Mouse (Mus musculus): ENCODE data around the gene Mndal.
"Not testable (repeated sequence)": the region's sequence is repeated elsewhere in the genome, so short reads cannot be mapped to it uniquely, and the experiment has no call there.

Mndal gene

DNA sequence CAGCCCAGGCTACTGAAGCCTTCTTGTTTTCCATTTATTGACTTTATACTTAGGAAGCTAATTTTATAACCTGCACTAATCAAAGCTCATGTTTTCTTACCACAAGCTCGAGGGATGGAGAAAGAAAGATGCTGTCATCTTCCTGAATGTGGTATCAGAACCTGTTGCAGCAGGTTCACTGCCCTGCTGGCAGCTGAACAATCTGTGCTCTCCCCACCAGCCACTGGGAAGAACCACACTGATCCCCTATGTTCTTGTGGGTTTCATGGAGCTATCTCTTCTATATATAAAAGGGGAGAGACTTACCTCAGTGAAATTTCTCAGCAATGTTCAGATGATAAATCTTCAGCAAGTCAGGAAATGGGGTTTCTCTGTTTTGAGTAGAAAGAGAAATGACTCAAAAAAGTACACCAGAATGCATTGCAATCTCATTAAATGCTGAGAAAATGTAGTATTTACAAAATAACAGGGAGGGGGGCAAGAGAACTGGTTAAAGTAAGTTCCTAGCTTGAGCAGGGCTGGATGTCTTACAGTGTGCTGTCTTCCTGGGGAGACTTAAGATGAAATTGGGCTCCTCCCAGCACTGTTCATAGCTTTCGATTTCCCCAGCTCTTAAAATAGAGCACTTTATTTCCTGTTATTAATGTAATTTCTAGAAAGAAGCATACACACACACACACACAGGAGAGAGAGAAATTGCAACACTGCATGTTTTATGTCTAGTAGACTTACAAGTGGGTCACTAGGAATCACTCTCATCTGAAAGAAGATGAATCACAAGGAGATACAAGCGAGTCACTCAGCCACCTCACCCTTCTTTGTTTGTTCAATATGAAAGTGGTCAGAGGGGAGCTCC is at the start of gene Mndal, which contains the start of gene Ifi203:
TSS of gene Mndal (minus strand) at position 568 of the 856 bp plus-strand sequence.
TSS of gene Ifi203 (minus strand) at position 749 of the 856 bp plus-strand sequence.
- not testable (repeated sequence) for DNase-seq (ENCODE audit: low spot score in 2 of 2)

GRCm38 (mm10) chr1:173982694-173983305 is 40.5 kb upstream of the Mndal start, which contains the start of gene Ifi202b:
Gene Ifi202b, minus strand, starts transcription at chr1:173982744.
- DNase-seq (ENCODE audit: low spot score in 2 of 2), result not testable (repeated sequence)

DNA sequence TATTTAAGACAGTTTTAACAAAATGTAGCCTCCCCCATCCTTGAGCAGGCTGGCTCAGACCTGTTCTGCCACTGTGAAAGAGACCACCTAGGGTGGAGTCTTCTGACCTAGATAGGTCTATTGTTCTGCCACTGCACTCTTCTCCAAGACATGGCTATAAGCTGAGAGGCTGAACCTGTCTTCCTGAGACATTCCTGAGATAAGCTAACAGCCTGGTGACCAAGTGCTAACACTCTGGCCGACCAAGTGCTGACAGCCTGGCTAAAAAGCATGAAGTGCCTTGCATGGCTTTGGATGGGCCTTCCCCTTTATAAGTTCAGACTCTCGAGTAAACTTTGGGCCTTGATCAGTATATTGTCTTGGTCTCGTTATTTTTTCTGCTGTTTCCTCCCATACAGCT is 38.7 kb upstream of the Mndal start:
- DNase-seq (ENCODE audit: low spot score in 2 of 2), result not testable (repeated sequence)

GRCm38 (mm10) chr1:173977622-173978021 is 35.3 kb upstream of the Mndal start:
- no peak for DNase-seq (ENCODE audit: low spot score in 2 of 2)

DNA sequence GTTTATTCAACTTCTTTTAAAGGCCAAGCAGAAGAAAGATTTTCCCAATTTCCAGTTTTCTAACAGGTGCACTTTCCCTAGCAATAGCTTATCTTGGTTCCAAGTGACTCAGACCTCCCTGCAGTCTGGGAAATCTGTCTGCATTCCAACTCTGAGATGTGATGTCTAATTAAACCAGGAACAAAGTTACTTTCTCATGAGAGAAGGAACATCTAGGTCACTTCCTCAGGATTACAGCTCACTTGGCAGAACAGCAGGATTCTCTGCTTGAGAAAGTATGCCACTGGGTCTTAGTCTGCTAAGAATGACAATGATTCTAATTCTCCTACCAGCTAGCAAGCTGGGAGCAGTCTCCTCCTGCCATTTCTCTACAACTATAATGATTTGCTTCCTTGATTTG is 30.8 kb upstream of the Mndal start:
- no peak for DNase-seq (ENCODE audit: low spot score in 2 of 2)

GRCm38 (mm10) chr1:173961491-173961890 is 19.2 kb upstream of the Mndal start:
- not testable (repeated sequence) for DNase-seq (ENCODE audit: low spot score in 2 of 2)

GRCm38 (mm10) chr1:173959998-173960397 is 17.7 kb upstream of the Mndal start:
- not testable (repeated sequence) for DNase-seq (ENCODE audit: low spot score in 2 of 2)

DNA sequence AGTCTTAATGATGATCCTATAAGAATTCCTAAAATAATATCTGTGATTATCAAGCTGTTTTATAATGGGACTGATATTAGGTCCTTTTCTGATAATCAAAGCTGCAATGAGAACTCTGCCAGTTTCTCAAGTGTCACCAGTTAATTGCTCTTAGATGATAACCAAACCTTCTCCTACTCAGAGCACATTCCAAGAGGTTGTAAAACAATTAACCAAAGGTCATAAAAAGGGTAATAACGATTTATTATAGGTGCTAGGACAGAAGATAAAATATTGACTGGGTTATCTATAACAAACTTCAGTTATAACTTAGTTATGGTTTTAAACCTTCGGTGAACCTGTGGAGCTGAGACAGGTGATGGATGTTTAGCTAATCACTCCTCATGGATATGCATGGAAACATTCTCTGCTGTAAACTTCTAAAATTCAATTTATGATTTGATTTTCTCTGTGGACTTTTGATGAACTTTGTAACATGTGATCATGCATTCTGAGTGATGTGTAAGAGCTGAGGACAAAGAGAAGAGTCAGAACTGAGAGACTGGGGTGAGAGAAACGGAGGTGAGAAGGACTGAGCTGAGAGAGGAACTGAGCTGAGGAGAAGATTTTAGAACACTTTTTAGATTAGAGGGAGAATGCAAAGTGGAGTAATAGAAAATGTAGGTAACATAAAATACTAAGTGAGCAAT is 13.7 kb upstream of the Mndal start:
- DNase-seq (ENCODE audit: low spot score in 2 of 2), result not testable (repeated sequence)

- DNase-seq (ENCODE audit: low spot score in 2 of 2), result no peak
Measured at GRCm38 (mm10) chr1:173955071-173955796, 12.9 kb upstream of the Mndal start.

DNA sequence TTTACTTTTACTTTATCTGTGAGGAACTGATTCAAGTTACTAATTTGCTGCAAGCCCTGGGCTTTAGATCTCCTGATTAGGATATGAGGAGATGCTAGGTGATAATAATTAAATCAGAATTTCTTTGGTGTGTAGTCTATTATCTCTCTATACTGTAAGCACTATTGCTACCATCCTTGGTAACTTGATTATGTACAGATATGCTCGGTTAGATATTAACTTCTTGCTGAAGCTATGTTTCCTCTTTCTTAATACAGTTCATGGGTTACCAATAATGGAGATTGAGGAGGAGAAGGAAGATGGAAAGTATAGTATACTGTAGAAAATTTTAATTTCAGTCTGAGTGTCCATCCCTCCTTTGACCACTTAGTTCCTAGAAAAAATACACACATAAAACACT is 11.3 kb upstream of the Mndal start:
- no peak for DNase-seq (ENCODE audit: low spot score in 2 of 2)

DNA sequence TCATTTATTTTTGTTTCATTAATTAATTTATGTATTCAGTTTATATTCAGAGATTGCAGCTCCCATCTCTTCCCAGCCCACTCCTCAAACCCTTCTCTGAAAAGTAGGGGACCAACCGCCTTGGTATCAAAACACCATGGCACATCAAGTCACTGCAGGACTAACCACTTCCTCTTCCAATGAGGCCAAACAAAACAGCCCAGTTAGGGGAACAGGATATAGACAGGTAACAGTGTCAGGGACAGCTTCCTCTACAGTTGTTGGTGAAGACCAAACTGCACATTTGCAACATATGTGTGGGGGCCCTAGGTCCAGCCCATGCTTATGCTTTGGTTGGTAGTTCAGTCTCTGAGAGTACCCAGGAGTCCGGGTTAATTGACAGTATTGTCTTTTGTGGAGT is 6.8 kb upstream of the Mndal start:
- not testable (repeated sequence) for DNase-seq (ENCODE audit: low spot score in 2 of 2)

- not testable (repeated sequence) for DNase-seq (ENCODE audit: low spot score in 2 of 2)
Measured at GRCm38 (mm10) chr1:173942780-173943066, 432 bp upstream of the Mndal start.

DNA sequence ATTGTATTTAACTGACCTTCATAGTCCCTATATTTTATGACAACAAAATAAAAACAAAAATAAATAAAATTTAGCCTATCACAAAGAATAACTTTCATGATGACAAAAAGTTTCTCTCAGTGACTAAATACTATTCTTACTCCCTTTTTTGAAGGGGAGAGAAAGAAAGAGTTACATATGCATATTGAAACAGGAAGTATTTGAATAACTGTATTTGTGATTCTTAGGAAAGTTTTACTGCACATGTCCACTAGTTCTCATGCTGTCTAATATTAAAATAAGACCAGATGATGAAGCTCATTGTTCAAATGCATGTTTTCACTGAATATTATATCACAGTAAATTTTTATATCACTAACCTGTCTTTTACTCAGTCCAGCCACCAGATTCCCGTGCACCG is 769 bp downstream of the Mndal start:
- not testable (repeated sequence) for DNase-seq (ENCODE audit: low spot score in 2 of 2)

GRCm38 (mm10) chr1:173919279-173919678 is 23.0 kb downstream of the Mndal start:
- DNase-seq (ENCODE audit: low spot score in 2 of 2), result not testable (repeated sequence)

DNA sequence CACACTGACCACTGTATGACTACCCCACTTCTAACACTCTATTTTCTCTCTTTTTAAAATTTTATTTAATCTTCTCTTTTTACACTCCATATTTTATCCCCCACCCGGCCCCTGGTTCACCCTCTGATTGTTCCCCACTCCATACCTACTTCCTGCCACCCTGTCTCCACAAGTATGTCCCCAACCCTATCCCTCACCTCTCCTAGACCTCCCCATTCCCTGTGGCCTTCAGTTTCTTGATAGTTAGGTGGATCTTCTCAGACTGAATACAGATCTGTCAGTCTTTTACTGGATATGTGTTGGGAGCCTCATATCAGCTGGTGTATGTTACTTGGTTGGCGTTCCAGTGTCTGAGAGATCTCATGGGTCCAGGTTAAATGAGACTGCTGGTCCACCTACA is 27.7 kb downstream of the Mndal start:
- DNase-seq (ENCODE audit: low spot score in 2 of 2), result no peak

GRCm38 (mm10) chr1:173913256-173913791 is 29.0 kb downstream of the Mndal start:
- not testable (repeated sequence) for DNase-seq (ENCODE audit: low spot score in 2 of 2)

GRCm38 (mm10) chr1:173912548-173913255 is 29.6 kb downstream of the Mndal start, which contains the start of gene Ifi211:
Gene Ifi211, minus strand, starts transcription at chr1:173913046.
- DNase-seq (ENCODE audit: low spot score in 2 of 2), result not testable (repeated sequence)

DNA sequence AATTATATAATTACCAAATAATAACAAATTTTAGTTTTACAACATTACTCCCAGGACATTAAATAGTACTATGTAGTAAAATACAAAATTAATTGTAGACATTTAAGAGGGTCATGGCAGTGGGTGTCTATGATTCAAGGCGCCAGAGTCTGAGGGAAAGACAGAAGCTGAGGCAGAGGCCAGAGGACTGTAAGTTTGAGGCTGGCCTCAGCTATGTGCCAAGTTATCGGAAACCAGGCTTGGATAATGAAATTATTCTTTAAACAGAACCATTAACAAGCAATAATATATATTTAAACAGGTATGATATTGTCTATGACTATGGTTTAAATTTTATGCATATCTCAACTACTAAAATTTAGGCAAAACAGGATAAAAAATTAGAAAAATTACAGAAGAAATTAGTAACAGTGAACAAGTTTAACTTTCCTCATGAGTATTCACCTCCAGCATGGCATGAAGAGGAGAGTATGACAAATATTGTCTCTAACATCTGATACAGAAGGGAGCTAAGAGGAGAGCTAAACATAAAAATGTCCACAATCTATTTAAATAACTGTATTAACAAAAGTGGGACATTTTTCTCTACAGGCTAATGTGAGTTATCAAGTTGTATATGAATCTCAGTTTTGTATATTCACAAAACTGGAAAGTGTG is 30.4 kb downstream of the Mndal start:
- DNase-seq (ENCODE audit: low spot score in 2 of 2), result no peak

- DNase-seq (ENCODE audit: low spot score in 2 of 2), result not testable (repeated sequence)
Measured at GRCm38 (mm10) chr1:173908390-173908789, 33.9 kb downstream of the Mndal start.

DNA sequence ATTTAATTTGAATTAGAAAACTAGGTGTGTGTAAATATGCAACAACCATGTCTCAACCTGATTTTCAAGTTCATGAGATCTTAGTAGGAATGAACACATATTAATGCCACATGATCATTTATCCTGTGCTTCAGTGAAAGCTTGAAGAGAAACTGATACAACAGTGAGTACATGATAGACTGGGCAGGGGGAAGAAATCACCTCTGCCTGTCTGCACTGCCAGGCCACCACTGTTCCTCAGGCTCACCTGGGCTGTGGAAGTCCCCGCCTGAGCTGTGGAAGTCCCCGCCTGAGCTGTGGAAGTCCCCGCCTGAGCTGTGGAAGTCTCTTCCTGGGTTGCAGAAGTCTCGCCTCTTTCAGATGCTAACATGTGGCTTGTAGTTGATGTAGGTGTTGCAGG is 36.4 kb downstream of the Mndal start:
- DNase-seq (ENCODE audit: low spot score in 2 of 2), result not testable (repeated sequence)
